Mouse (Mus musculus): ENCODE results near the gene Capns1. TPM values are rescaled to one million over a fixed set of nuclear protein-coding genes. Genes with fewer than 3 reads are reported as not detected.

Gene Capns1
- total and polyA plus RNA-seq, 3 experiments = 274 to 826 (median 315) TPM

DNA sequence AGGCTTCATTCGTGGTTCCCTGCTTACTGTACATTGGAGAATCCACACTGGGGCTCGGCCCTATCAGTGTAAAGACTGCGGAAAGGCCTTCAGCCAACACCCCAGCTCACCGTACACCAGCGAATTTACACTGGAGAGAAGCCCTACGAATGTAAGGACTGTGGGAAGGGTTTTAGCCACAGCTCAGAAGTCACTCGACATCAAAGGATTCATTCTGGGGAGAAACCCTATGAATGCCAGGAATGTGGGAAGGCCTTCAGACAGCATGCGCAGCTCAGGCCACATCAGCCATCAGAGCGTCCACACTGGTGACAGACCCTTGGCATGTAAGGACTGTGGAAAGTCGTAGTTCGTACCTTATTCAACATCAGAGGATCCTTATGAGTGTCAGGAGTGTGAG lies 20.4 kb downstream of the Capns1 start:
- H3K4me3 ChIP-seq = no peak overlapping the region
- no peaks in the 10 kb centered on the region; the same call in 1 of the 2 replicates for H3K4me1 ChIP-seq (ENCODE audit: control insufficient read depth, insufficient read depth, low read length)
- no peaks in the 10 kb centered on the region for H3K27me3 ChIP-seq (ENCODE audit: control insufficient read depth, insufficient read depth, low read length)
- TF ChIP-seq EP300 (IDR thresholded peaks at IDR 0.05; ENCODE audit: insufficient read depth, low read depth, low read length) = no peak
- H3K9ac ChIP-seq (ENCODE audit: low read depth, low read length) = no peak overlapping the region
- no peak overlapping the region for H3K27ac ChIP-seq
- no peak for DNase-seq
- H3K79me2 ChIP-seq (replicated peaks; ENCODE audit: control insufficient read depth, insufficient read depth, low read length) = no peaks in the 10 kb centered on the region
- intact Hi-C loops (cut with DNase I) = no loop called here
- 72% methylated on average over 11 of the region's 11 CpGs for WGBS
- no peaks in the 10 kb centered on the region for H3K36me3 ChIP-seq (ENCODE audit: control insufficient read depth, insufficient read depth, low read length)

DNA sequence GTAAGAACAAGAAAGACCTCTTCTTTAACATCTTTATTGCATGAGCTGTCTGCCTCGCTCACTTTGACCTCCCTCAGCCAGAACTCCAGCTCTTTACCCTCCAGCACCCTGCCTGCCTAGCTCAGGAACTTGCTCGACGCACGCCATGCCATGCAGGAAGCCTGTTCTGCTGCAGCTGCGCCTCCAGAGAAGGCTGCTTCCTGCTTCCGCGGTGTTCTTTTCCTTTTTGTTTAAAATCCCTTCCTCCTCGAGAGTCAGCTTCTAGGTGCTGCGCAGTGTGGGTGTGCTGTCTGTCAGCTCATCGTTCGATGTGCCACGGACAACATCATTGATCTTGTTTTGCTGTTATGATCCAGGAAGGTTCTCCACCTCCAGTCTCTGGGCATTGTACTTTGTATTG lies 22.1 kb downstream of the Capns1 start:
- intact Hi-C loops (cut with DNase I) = no loop called here
- WGBS = 50% methylated on average over 12 of the region's 12 CpGs
- no peaks in the 10 kb centered on the region for H3K27me3 ChIP-seq (ENCODE audit: control insufficient read depth, insufficient read depth, low read length)
- no peak overlapping the region for H3K9ac ChIP-seq (ENCODE audit: low read depth, low read length)
- no peak overlapping the region for H3K4me3 ChIP-seq
- no peak for TF ChIP-seq CTCF (IDR thresholded peaks at IDR 0.05)
- no peak for TF ChIP-seq POLR2A (IDR thresholded peaks at IDR 0.05; ENCODE audit: insufficient read depth, low read depth, low read length)
- no peak for TF ChIP-seq EP300 (IDR thresholded peaks at IDR 0.05; ENCODE audit: insufficient read depth, low read depth, low read length)
- H3K36me3 ChIP-seq (ENCODE audit: control insufficient read depth, insufficient read depth, low read length) = no peaks in the 10 kb centered on the region
- H3K4me1 ChIP-seq (ENCODE audit: control insufficient read depth, insufficient read depth, low read length) = no peaks in the 10 kb centered on the region; the same call in 1 of the 2 replicates
- H3K79me2 ChIP-seq (replicated peaks; ENCODE audit: control insufficient read depth, insufficient read depth, low read length) = no peaks in the 10 kb centered on the region
- no peak for DNase-seq
- no peak overlapping the region for H3K27ac ChIP-seq

DNA sequence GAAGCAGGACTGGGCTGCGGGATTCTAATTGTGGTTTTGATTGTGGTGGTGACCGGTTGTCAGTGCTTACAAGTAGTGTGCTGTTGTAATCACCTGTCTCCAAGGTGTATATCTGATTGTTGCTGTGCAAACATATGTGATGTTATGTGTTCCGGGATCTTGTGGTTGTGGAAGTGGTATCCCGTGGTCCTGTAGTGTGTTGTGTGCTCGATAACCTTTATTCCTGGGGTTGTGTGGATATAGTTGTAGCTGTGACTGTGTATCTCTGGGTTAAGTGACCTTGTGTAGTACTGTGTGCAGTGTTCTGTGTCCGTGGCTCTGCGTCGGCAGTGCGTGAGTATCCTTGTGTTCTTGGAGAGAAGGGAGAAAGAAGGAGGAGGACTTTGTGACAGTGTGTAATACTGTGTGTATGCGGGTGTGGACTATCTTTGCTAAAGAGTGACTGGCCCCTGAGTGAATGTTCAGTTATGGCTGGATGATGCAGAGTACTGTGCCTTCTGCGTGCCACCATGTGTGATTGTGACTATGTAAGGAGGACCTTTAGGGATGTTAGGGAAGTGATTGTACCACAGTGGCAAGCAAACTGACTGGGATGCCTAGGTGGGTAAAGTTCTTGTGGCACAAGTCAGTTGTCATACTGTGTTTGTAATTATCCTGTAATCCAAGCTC lies 28.2 kb downstream of the Capns1 start:
- Histone ChIP-seq H3K79me2 (replicated peaks; ENCODE audit: control insufficient read depth, insufficient read depth, low read length) (peaks cover 7% of the 10 kb centered on the region), H3K4me1 (ENCODE audit: control insufficient read depth, insufficient read depth, low read length) (peaks cover 3% of the 10 kb centered on the region), H3K27ac (peak overlapping the region; percentile 99), H3K36me3 (ENCODE audit: control insufficient read depth, insufficient read depth, low read length) (no peaks in the 10 kb centered on the region), H3K27me3 (ENCODE audit: control insufficient read depth, insufficient read depth, low read length) (no peaks in the 10 kb centered on the region), H3K9ac (ENCODE audit: low read depth, low read length) (peak overlapping the region; percentile 70), H3K4me3 (peak overlapping the region; percentile 68)
- 15% methylated on average over 11 of the region's 11 CpGs for WGBS
- intact Hi-C loops (cut with DNase I) = loop anchor here (1.0 kb wide), 1 partner anchor 75 kb away; no protein-coding TSS in a partner anchor
- TF ChIP-seq EP300 (IDR thresholded peaks at IDR 0.05; ENCODE audit: insufficient read depth, low read depth, low read length) = no peak
- DNase-seq = no peak

DNA sequence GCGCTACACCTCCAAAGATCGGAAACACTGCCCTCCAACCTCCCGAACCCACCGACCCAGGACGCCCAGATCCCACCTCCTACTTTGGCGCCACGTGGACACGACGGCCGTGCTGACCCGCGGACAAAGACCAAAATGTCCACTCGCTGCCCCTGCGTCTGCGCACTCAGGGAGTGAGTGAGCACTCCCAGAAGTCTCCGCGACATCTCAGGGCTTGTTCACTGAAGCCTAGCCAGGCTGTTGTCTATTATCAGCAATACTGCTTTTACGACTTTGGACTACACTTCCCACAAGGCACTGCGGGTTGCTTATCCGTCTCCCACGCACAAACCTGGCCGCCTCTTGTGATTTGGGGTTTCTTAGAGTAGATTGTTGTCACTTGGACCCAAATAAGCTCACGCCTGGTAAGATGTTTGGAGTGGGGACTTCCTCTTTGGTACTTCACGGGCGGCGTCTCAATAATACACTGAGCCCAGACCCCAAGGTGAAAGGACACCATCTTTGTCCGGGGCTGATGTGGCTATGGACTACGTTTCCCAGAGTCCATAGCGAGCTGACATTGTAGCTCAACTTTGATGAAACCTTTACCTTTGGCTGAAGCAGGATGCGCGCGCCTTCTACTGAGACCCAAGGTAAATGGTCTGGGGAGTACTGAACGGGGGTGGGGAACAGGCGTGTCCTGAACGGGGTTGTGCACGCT lies 28.9 kb downstream of the Capns1 start, which contains the start of gene Zfp146:
TSS of gene Zfp146 (minus strand) at position 168 of the 700 bp plus-strand sequence.
- under 1% methylated on average over 36 of the region's 36 CpGs for WGBS
- no peaks in the 10 kb centered on the region for H3K27me3 ChIP-seq (ENCODE audit: control insufficient read depth, insufficient read depth, low read length)
- DNase-seq = peak; percentile 90 to 95
- intact Hi-C loops (cut with DNase I) = loop anchor here (1.0 to 2.0 kb wide), 2 partner anchors 49 to 74 kb away; partner anchors contain the start of gene Zfp382
- peak; percentile 18; the same call in 1 of the 2 replicates for TF ChIP-seq EP300 (IDR thresholded peaks at IDR 0.05; ENCODE audit: insufficient read depth, low read depth, low read length)
- no peak for TF ChIP-seq CTCF (IDR thresholded peaks at IDR 0.05)
- peak; percentile 91 for TF ChIP-seq POLR2A (IDR thresholded peaks at IDR 0.05; ENCODE audit: insufficient read depth, low read depth, low read length)
- H3K9ac ChIP-seq (ENCODE audit: low read depth, low read length) = peak within 1 kb of the TSS; percentile 79
- H3K36me3 ChIP-seq (ENCODE audit: control insufficient read depth, insufficient read depth, low read length) = no peaks in the 10 kb centered on the region
- peaks cover 3% of the 10 kb centered on the region for H3K4me1 ChIP-seq (ENCODE audit: control insufficient read depth, insufficient read depth, low read length)
- H3K4me3 ChIP-seq = peak within 1 kb of the TSS; percentile 68
- peaks cover 9% of the 10 kb centered on the region for H3K79me2 ChIP-seq (replicated peaks; ENCODE audit: control insufficient read depth, insufficient read depth, low read length)
- peak within 1 kb of the TSS; percentile 99 for H3K27ac ChIP-seq

DNA sequence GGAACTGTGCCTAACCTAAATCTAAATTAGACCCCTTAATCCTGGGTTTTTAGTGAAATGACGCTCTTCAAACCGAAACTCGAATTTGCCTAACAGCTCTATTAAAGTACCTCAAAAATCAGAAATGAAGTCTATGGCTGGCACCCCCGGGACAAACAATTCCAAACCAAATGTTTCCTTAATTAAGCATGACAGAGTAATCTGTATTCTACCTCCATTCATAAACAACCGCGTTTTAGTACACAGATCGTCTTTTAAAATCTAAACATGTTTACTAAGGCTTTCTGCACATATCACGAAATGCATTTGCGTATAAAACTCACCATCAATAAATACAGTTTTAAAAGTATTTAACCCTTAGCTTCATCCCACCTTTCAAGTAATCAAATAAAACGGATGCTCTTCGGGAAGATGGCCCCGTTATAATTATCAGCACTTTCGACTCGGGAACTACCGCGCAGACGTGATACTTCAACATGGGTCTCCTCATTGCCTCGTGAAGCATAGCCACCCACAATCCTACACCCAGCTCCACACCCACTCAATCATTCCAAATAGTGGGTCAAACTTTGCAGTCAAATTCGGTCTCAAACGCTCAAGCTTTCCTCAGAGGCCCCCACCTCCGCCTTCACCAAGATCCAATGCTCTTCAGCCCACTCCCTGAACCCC lies 29.6 kb downstream of the Capns1 start:
- H3K27ac ChIP-seq = peak overlapping the region; percentile 99
- H3K36me3 ChIP-seq (ENCODE audit: control insufficient read depth, insufficient read depth, low read length) = no peaks in the 10 kb centered on the region
- no peaks in the 10 kb centered on the region for H3K27me3 ChIP-seq (ENCODE audit: control insufficient read depth, insufficient read depth, low read length)
- intact Hi-C loops (cut with DNase I) = loop anchor here (2.0 kb wide), 1 partner anchor 48 kb away; the partner anchor contains the start of gene Zfp382
- peaks cover 9% of the 10 kb centered on the region for H3K79me2 ChIP-seq (replicated peaks; ENCODE audit: control insufficient read depth, insufficient read depth, low read length)
- TF ChIP-seq CTCF (IDR thresholded peaks at IDR 0.05) = no peak
- no peak for TF ChIP-seq POLR2A (IDR thresholded peaks at IDR 0.05; ENCODE audit: insufficient read depth, low read depth, low read length)
- no peak for TF ChIP-seq EP300 (IDR thresholded peaks at IDR 0.05; ENCODE audit: insufficient read depth, low read depth, low read length)
- H3K9ac ChIP-seq (ENCODE audit: low read depth, low read length) = peak overlapping the region; percentile 79
- no peak for DNase-seq
- WGBS = 2% methylated on average over 21 of the region's 21 CpGs
- H3K4me1 ChIP-seq (ENCODE audit: control insufficient read depth, insufficient read depth, low read length) = peaks cover 3% of the 10 kb centered on the region
- H3K4me3 ChIP-seq = peak overlapping the region; percentile 68
